Mouse (Mus musculus): ENCODE measurements at regions not wholly inside any gene's neighbourhood (a gene's known extent, or its start where the extent isn't known, plus 50 kb on each side); places are given as distances from the start of the nearest gene placed in this dataset.

DNA sequence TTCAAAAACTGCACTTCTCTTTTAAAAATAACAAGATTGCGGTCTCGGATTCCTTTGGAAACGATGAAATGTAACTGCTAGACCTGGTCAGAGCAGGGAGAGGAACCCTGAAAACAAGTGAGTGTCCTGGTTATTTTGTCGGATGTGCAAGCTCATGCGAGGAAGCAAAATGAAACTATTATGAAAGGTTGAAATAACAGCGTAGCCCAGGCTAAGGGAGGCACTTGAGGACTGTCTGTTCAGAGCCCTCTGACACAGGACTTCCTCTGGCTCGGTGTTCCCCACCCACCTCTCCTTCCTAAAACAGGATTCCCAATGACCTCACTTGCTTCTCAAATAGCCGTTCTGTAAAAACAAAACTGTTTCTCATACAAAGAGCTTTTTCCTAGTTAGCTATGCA is 51.3 kb upstream of the S1pr1 start:
- DNase-seq = peak; percentile 55

- DNase-seq = no peak
These were observed 53.4 kb upstream of the S1pr1 start for GRCm38 (mm10) chr3:115768290-115768689.

DNA sequence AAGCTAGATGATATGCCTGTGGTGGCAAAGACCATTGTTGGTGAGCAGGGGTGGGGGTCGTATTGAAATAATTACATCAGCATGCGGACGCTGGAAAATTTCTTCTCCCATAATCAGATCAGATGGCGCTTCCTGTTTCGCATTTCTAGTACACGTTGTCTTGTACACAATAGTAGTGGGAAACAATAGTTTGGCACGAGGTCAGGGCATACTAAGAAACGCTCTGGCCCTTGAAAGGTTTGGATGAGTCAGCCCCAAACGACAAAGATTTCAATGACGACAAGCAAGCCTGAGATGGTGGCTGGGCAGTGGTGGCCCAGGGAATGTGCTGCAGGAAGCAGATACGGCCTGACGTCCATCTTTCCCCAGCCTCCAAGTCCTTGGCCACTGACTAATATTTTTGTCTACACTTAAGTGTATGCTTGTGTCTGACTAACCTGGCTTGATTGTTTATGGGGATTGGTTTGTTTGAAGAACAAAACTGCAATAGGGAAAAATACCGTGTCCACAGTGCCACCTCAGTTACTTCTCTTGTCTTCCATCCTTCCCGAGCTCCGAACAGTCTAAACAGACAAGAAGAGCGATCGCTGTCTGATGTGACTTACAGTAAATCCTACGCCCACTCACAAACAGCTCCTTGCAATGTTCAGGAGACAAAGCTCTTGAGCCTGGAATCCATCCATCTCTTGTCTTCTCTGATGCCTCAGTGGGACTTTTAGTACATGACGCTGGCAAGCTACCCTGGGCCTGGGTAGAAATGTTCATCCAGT is 54.1 kb upstream of the S1pr1 start:
- peak; percentile 44 for DNase-seq

GRCm38 (mm10) chr3:115772676-115773075 is 57.8 kb upstream of the S1pr1 start:
- no peak for DNase-seq

GRCm38 (mm10) chr3:115774321-115774720 is 59.4 kb upstream of the S1pr1 start:
- DNase-seq = no peak

- DNase-seq = no peak
These were observed 59.9 kb upstream of the S1pr1 start for GRCm38 (mm10) chr3:115774723-115775122.

- no peak for DNase-seq
These were observed 64.4 kb upstream of the S1pr1 start for GRCm38 (mm10) chr3:115779144-115779890.

DNA sequence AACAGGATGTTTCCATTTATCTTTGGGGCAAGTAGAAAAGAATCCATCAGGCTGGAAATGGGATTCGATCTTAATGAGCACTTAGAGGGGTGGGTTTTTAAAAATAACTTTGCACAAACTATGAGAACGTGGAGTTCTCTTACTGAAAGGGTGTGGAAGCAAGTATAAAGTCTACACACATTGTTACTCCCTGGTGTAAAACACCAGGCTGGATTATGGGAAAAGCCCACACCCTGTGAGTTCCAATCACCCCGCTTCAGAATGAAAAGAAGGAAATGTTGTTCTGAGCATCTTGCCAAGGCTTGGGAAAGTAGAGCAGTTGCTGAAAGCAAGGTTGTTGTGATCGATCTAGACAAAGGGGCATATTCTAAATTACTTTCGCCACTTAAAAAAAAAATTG is 65.0 kb upstream of the S1pr1 start:
- DNase-seq = peak; percentile 12

- DNase-seq = no peak
These were observed 67.9 kb upstream of the S1pr1 start for GRCm38 (mm10) chr3:115782726-115783125.

DNA sequence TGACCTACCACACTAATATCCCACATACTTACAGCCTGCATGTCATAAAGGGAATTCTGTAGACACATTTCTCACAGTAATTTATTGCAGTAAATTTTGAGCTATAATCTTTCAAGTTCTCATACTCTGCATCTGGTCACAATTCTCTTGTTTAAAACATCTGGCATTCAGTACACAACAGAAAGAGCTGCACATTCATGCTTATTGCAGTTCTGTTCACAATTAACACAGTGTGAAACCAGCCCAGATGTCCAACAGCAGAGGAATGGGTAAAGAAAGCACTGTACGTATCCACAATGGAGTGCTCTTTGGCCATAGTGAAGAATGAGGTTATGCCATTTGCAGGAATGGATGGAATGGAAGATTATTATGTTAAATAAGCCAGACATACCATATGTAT is 72.5 kb upstream of the S1pr1 start:
- DNase-seq = no peak

DNA sequence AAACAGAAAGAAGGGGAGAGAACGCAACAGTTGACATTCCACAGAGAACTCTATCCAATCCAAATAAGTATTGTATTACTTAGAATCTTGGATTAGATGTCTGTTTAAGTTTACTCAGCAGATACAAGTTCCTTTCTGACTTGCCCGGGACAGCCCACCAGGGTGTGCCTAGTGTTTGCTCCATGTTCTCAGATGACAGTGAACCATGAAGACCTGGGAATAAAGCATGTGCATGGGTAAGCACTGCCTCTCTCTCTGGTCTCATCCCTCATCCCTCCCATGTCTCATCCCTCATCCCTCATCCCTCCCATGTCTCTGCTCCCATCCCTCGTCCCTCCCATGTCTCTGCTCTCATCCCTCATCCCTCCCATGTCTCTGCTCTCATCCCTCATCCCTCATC is 73.7 kb upstream of the S1pr1 start:
- DNase-seq = no peak

- no peak for DNase-seq
These were observed 74.2 kb upstream of the S1pr1 start for GRCm38 (mm10) chr3:115789063-115789462.

- DNase-seq = no peak
These were observed 77.7 kb upstream of the S1pr1 start for GRCm38 (mm10) chr3:115792606-115793005.

- DNase-seq = peak; percentile 8
These were observed 78.6 kb upstream of the S1pr1 start for GRCm38 (mm10) chr3:115793344-115794059.

DNA sequence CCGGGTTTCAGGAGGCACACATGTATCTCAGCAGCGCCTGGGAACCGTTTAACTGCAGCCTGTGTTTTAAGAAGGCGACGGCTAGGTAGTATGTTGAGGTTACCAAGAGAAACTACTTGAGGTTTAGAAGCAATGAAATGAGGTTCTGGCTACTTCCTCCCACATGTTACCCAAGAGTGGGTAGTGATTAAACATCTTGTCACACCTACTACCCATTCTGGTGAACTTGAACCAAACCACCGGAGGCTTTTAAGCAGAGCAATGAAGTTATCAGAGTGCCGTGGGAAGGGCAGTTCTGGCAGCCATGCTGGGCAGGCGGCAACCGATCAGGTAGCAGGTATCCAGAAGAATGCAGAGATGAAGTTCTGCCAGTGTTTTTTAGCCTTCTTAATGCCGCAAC is 84.5 kb upstream of the S1pr1 start:
- no peak for DNase-seq

DNA sequence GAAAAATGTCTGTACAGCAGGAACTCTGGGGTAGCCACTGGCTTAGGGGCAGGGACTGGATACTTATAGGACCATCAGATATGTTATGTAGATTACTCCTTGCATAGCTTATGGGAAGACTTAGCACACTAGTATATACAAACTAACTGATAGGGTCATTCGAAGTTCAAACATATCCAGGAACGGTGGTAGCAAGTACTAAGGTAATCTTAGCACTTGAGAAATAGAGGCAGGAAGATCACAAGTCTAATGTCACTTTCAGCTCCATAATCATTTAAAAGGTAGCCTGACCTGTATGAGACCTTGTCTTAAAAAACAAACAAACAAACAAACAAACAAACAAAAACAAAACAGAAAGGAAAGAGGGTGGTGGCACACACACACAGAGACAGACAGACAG is 85.1 kb upstream of the S1pr1 start:
- no peak for DNase-seq

GRCm38 (mm10) chr3:115800873-115801272 is 86.0 kb upstream of the S1pr1 start:
- no peak for DNase-seq

- no peak for DNase-seq
These were observed 85.9 kb upstream of the Dph5 start for GRCm38 (mm10) chr3:115801581-115802200.

DNA sequence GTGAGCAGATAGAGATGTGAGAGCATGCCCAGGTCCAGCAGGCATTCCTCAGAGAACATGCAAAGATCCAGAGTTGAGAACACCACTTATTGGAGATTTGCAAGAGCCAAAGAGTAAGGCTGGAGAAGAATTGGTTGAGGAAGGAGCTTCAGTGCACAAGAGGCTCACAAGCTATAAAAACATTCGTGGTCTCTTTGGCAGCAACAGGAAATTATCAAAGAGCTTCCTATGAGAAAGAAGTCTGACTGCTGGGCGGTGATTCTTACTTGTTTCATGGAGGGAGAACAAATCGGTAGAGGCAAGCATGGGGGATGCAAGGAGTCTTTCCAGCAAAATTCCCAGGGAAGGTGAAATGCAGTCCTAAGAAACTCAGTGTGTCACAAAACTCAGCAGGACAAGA is 83.0 kb upstream of the Dph5 start:
- no peak for DNase-seq

DNA sequence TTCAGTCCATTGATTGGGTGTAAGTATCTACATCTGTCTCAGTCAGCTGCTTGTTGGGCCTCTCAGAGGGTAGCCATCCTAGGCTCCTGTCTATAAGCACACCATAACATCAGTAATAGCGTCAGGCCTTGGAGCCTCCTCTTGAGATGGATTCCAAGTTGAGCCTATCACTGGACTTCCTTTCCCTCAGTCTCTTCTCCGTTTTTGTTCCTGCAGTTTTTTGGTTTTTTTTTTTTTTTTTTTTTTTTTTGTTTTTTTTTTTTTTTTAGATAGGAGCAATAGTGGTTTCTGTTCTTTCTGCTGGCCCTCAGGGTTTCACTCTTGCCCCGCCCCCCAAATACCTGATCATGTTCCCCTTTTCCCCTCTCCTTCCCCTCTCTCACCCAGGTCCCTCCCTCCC is 80.6 kb upstream of the Dph5 start:
- DNase-seq = no peak

DNA sequence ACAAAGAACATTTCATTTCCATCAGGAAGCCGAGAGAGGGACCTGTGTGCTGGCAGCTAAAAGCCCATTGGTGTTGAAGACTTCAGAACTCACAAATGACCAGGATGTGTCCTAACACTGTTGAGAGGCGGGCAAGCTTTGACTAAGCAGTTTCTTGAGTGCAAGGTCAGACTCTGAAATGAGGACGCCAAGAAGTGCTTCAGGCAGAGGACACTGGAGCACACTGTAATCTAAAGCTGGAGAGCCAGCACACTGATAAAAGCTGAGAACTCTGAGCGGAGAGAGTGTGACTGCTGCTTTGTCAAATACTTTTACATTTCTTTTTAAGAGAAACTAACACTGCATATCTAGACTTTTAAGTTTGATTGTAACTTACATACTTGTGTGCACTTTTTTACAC is 72.5 kb upstream of the Dph5 start:
- no peak for DNase-seq

GRCm38 (mm10) chr3:115815571-115816156 is 72.0 kb upstream of the Dph5 start:
- peak; percentile 26 for DNase-seq
